Mouse (Mus musculus) cerebellum, adult 2 months (tissue): ENCODE measurements at regions not wholly inside any gene's neighbourhood (a gene's known extent, or its start where the extent isn't known, plus 50 kb on each side); places are given as distances from the start of the nearest gene placed in this dataset.

Experiments used
- CTCF ChIP-seq: fragments of 200-500 bp; IDR thresholded peaks from 2 replicates; pipeline ENCODE4 v1.5.1; 2011; ENCODE audit warnings: low read depth, mild to moderate bottlenecking, control low read depth, low read length, moderate library complexity, borderline replicate concordance; ENCODE audit not compliant: insufficient read depth
- POLR2A ChIP-seq: fragments of 200-500 bp; IDR thresholded peaks from 2 replicates; pipeline ENCODE4 v1.6.1; 2011; ENCODE audit warnings: low read length, control low read depth, borderline replicate concordance; ENCODE audit not compliant: insufficient read depth

DNA sequence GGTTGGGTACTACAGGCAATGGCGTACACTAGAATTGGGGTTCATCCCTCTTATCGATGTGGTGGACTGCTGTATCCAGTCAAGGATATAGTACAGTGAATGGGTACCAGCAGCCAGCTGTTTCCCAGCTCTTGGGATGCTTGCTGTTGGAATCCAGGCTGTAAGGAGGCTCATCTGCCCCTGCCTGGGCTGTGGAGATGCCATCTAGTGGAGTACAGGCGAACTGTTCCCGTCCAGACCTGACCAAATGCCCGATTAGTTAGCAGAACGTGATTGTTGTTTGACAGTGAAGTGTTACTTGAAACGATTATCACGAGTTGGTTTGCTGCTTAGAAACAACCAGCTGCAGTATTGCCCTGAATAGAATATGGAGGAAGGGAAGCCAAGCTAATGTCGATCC lies 205.0 kb upstream of the Gadl1 start:
- TF ChIP-seq POLR2A (no peak), CTCF (peak; percentile 60; the same call in 1 of the 2 replicates)
